Mouse (Mus musculus) CH12.LX (cell line): Measurements from ENCODE around the gene Prim1. TPM values are rescaled to one million over a fixed set of nuclear protein-coding genes. Genes with fewer than 3 reads are reported as not detected.
"Not testable (repeated sequence)": the region's sequence is repeated elsewhere in the genome, so short reads cannot be mapped to it uniquely, and the experiment has no call there.

Experiments
- DNase-seq: peaks from one replicate; pipeline ENCODE4 v3.0.0-alpha.2; 2013; ENCODE audit errors: extremely low read depth
- H3K27ac ChIP-seq: 2 replicates; pipeline ENCODE4 v1.5.1; 2012; ENCODE audit warnings: low read depth, mild to moderate bottlenecking, control low read depth, moderate library complexity; ENCODE audit not compliant: insufficient read depth
- H3K27me3 ChIP-seq: replicated peaks from 2 replicates; pipeline ENCODE3; 2012; ENCODE audit warnings: inconsistent platforms
- H3K36me3 ChIP-seq, 2 experiments: replicated peaks in 1 of 2; 2 replicates each; pipeline versions ENCODE3 to v1.6.1; 2012; ENCODE audit warnings: inconsistent platforms in 1 of 2, low read length in 1 of 2, mild to moderate bottlenecking in 1 of 2, mixed read lengths in 1 of 2, moderate library complexity in 1 of 2; ENCODE audit not compliant: control insufficient read depth in 1 of 2, insufficient read depth in 1 of 2
- H3K4me1 ChIP-seq, 2 experiments: 2 replicates each; pipeline ENCODE4 v1.6.1; 2012; ENCODE audit warnings: inconsistent platforms in 1 of 2, moderate library complexity in 1 of 2; ENCODE audit not compliant: insufficient read depth in 2 of 2, control insufficient read depth in 1 of 2
- H3K4me2 ChIP-seq: 2 replicates; pipeline ENCODE4 v1.6.1; 2012; ENCODE audit warnings: low read depth, mild to moderate bottlenecking, control low read depth; ENCODE audit not compliant: poor library complexity, insufficient read depth, severe bottlenecking
- H3K4me3 ChIP-seq, 3 experiments: fragments of 150-350 bp in 1 of 3; sonication (generic) in 1 of 3; replicated peaks in 1 of 3; 2 replicates each; pipeline versions ENCODE3 to v1.5.1; 2011 to 2012; ENCODE audit warnings: low read depth in 2 of 3, low read length in 2 of 3, mild to moderate bottlenecking in 2 of 3, moderate library complexity in 2 of 3, control low read depth in 1 of 3, improper control_type of control experiment in 1 of 3, inconsistent platforms in 1 of 3, mixed read lengths in 1 of 3; ENCODE audit not compliant: poor library complexity in 1 of 3
- H3K79me2 ChIP-seq: replicated peaks from 2 replicates; pipeline ENCODE4 v1.6.1; 2012; ENCODE audit warnings: mild to moderate bottlenecking, moderate library complexity; ENCODE audit not compliant: control insufficient read depth, poor library complexity, insufficient read depth, severe bottlenecking; ENCODE audit errors: extremely low read depth
- H3K9ac ChIP-seq: 2 replicates; pipeline ENCODE4 v1.6.1; 2012; ENCODE audit warnings: low read depth, mild to moderate bottlenecking, control low read depth, moderate library complexity; ENCODE audit not compliant: insufficient read depth
- H3K9me3 ChIP-seq: replicated peaks from 2 replicates; pipeline ENCODE3; 2012; ENCODE audit warnings: low read length, inconsistent platforms, mixed read lengths
- CHD1 ChIP-seq: IDR thresholded peaks from 2 replicates; pipeline ENCODE4 v1.6.1; 2012; ENCODE audit warnings: low read depth, low read length, improper control_type of control experiment, inconsistent platforms
- CTCF ChIP-seq, 2 experiments: IDR thresholded peaks in 1 of 2; conservative IDR thresholded peaks in 1 of 2; 2 replicates each; pipeline ENCODE4 v1.5.1; 2011 to 2012; ENCODE audit warnings: low read depth in 2 of 2, low read length in 2 of 2, improper control_type of control experiment in 1 of 2, inconsistent platforms in 1 of 2, mild to moderate bottlenecking in 1 of 2, moderate library complexity in 1 of 2
- EP300 ChIP-seq: IDR thresholded peaks from 2 replicates; pipeline ENCODE4 v1.6.1; 2011; ENCODE audit warnings: low read length, improper control_type of control experiment
- ETS1 ChIP-seq: conservative IDR thresholded peaks from 2 replicates; pipeline ENCODE4 v1.6.1; 2012; ENCODE audit warnings: low read depth, mild to moderate bottlenecking, inconsistent platforms, low read length, improper control_type of control experiment, moderate library complexity
- JUN ChIP-seq: IDR thresholded peaks from 2 replicates; pipeline ENCODE4 v1.6.1; 2011; ENCODE audit warnings: low read depth, mild to moderate bottlenecking, low read length, improper control_type of control experiment, moderate library complexity; ENCODE audit not compliant: insufficient read depth
- JUND ChIP-seq: conservative IDR thresholded peaks from 2 replicates; pipeline ENCODE4 v1.6.1; 2011; ENCODE audit warnings: low read depth, low read length, improper control_type of control experiment
- MAX ChIP-seq: IDR thresholded peaks from 2 replicates; pipeline ENCODE4 v1.6.1; 2011; ENCODE audit warnings: low read length, improper control_type of control experiment
- MAZ ChIP-seq: IDR thresholded peaks from 2 replicates; pipeline ENCODE4 v1.6.1; 2012; ENCODE audit warnings: low read depth, mild to moderate bottlenecking, inconsistent platforms, low read length, improper control_type of control experiment, moderate library complexity
- MEF2A ChIP-seq: IDR thresholded peaks from 2 replicates; pipeline ENCODE4 v1.6.1; 2014; ENCODE audit warnings: low read depth, mild to moderate bottlenecking, inconsistent platforms, low read length, improper control_type of control experiment, borderline replicate concordance
- MYC ChIP-seq: IDR thresholded peaks from 2 replicates; pipeline ENCODE4 v1.6.1; 2011; ENCODE audit warnings: low read depth, mild to moderate bottlenecking, improper control_type of control experiment, low read length
- NRF1 ChIP-seq: IDR thresholded peaks from 2 replicates; pipeline ENCODE4 v1.6.1; 2014; ENCODE audit warnings: low read depth, mild to moderate bottlenecking, inconsistent platforms, low read length, improper control_type of control experiment, moderate library complexity
- POLR2A ChIP-seq: IDR thresholded peaks from 2 replicates; pipeline ENCODE4 v1.6.1; 2011; ENCODE audit warnings: low read depth, mild to moderate bottlenecking, improper control_type of control experiment, low read length
- RCOR1 ChIP-seq: conservative IDR thresholded peaks from 2 replicates; pipeline ENCODE4 v1.6.1; 2012; ENCODE audit warnings: low read depth, mild to moderate bottlenecking, inconsistent platforms, low read length, improper control_type of control experiment
- TBP ChIP-seq: conservative IDR thresholded peaks from 2 replicates; pipeline ENCODE4 v1.6.1; 2011; ENCODE audit warnings: low read depth, low read length, improper control_type of control experiment
- USF1 ChIP-seq: IDR thresholded peaks from 2 replicates; pipeline ENCODE4 v1.6.1; 2014; ENCODE audit warnings: low read depth, mild to moderate bottlenecking, inconsistent platforms, low read length, improper control_type of control experiment
- ZC3H11A ChIP-seq: IDR thresholded peaks from 2 replicates; pipeline ENCODE4 v1.6.1; 2012; ENCODE audit warnings: low read depth, mild to moderate bottlenecking, inconsistent platforms, low read length, improper control_type of control experiment
- ZKSCAN1 ChIP-seq: IDR thresholded peaks from 2 replicates; pipeline ENCODE4 v1.6.1; 2012; ENCODE audit warnings: low read depth, inconsistent platforms, low read length, improper control_type of control experiment, borderline replicate concordance
- ZNF384 ChIP-seq: IDR thresholded peaks from 2 replicates; pipeline ENCODE4 v1.6.1; 2012; ENCODE audit warnings: low read depth, low read length, improper control_type of control experiment, inconsistent platforms
- dilution Hi-C: fragments of 300-500 bp; cut with MboI; formaldehyde crosslinking; loops from 2 replicates; pipeline ENCODE4 v1.14.3; 2020; ENCODE audit warnings: low sequenced_read_pairs; ENCODE audit not compliant: extremely low pct_unique_long_range_greater_than_20kb, extremely low pct_ligation_motif_present
- in situ Hi-C: fragments of 300-500 bp; cut with MboI; formaldehyde crosslinking; loops from 3 replicates; pipeline ENCODE4 v1.14.3; 2019; ENCODE audit warnings: low sequenced_read_pairs, low pct_ligation_motif_present, low pct_unique_long_range_greater_than_20kb, mixed read lengths
- polyA plus RNA-seq: library from polyadenylated mRNA; unstranded; fragments of >175 nt; gene quantifications from 2 replicates; pipeline ENCODE4 v1.2.1, GENCODE M21; 2012; ENCODE audit warnings: low read depth; ENCODE audit not compliant: insufficient read length
- total RNA-seq, 2 experiments: library from RNA; depleted of rRNA; stranded (reverse); fragments of 300-350 nt in 1 of 2; fragments of >200 nt in 1 of 2; gene quantifications; 2 replicates each; pipeline ENCODE4 v1.2.3; 2012 to 2014

Gene Prim1
- total and polyA plus RNA-seq, 3 experiments: 69.5 to 151 (median 102) TPM

DNA sequence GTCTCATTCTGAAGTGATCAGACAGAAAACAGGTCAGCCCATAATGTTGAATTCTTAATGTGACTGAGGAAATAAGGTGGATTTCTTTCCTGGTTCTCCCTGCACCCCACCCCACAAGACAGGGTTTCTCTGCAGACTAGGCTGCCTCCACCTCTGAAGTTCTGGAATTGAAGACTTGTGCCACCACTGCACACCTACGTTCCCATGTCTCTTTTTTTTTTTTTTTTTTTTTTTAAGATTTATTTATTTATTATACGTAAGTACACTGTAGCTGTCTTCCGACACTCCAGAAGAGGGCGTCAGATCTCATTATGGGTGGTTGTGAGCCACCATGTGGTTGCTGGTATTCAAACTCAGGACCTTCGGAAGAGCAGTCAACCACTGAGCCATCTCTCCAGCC is 51.1 kb downstream of the Prim1 start:
- dilution Hi-C loops: no loop called here

GRCm38 (mm10) chr10:128069201-128069600 is 54.2 kb downstream of the Prim1 start:
- no peak overlapping the region for H3K4me2 ChIP-seq

More for the DNA sequence above, 51.1 kb downstream of the Prim1 start:
- Histone ChIP-seq H3K36me3 (peaks cover 35 to 81% of the 10 kb centered on the region in 2 experiments), H3K9ac (no peak overlapping the region), H3K27me3 (no peaks in the 10 kb centered on the region), H3K4me1 (peaks cover 7 to 55% of the 10 kb centered on the region in 2 experiments; a peak in 3 of 4 replicates), H3K9me3 (peaks cover 6% of the 10 kb centered on the region), H3K4me3 (no peak overlapping the region), H3K79me2 (peaks cover 95% of the 10 kb centered on the region), H3K27ac (no peak overlapping the region), H3K4me2 (no peak overlapping the region)
- TF ChIP-seq ZNF384: peak; percentile 27; the same call in 1 of the 2 replicates
- peak in 1 of 2 experiments; percentile 7; a peak in 1 of 4 replicates for TF ChIP-seq CTCF (conservative IDR thresholded peaks at IDR 0.05 in 1 of 2, IDR thresholded peaks at IDR 0.05 in 1 of 2; ENCODE audit: low read depth in 2 of 2, low read length in 2 of 2)
- TF ChIP-seq NRF1: no peak
- TF ChIP-seq RCOR1: no peak
- no peak for DNase-seq
- in situ Hi-C loops: no loop called here

DNA sequence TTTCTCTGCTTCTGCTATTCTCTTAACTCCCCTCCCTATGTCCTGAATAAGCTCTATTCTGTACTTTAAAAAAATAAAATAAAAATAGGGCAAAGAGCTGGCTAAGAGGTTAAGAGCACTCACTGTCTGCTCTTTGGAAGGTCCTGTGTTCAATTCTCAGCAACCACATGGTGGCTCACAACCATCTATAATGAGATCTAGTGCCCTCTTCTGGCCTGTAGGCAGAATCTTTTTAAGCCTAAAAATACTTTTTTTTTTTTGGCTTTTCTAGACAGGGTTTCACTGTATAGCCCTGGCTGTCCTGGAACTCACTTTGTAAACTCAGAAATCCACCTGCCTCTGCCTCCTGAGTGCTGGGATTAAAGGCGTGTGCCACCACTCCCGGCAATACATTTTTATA is 55.5 kb downstream of the Prim1 start:
- H3K4me2 ChIP-seq, in situ Hi-C loops, H3K27ac ChIP-seq, H3K9me3 ChIP-seq, dilution Hi-C loops, H3K27me3 ChIP-seq, DNase-seq, H3K9ac ChIP-seq, H3K4me3 ChIP-seq: not testable (repeated sequence)
- TF ChIP-seq MYC (peak; percentile 54; the same call in 1 of the 2 replicates), ZNF384 (peak; percentile 47; the same call in 1 of the 2 replicates), CTCF (conservative IDR thresholded peaks at IDR 0.05 in 1 of 2, IDR thresholded peaks at IDR 0.05 in 1 of 2; ENCODE audit: low read depth in 2 of 2, low read length in 2 of 2) (peak in 1 of 2 experiments; percentile 55; a peak in 2 of 4 replicates)
- peaks cover 54 to 84% of the 10 kb centered on the region in 2 experiments for H3K36me3 ChIP-seq
- H3K4me1 ChIP-seq: peaks cover 0 to 15% of the 10 kb centered on the region in 2 experiments; a peak in 1 of 4 replicates
- peaks cover 64% of the 10 kb centered on the region for H3K79me2 ChIP-seq

More at GRCm38 (mm10) chr10:128069201-128069600, 54.2 kb downstream of the Prim1 start:
- no peak overlapping the region for H3K4me3 ChIP-seq
- no peak for TF ChIP-seq MYC
- no peak for TF ChIP-seq NRF1
- TF ChIP-seq POLR2A: no peak
- TF ChIP-seq JUN: no peak
- TF ChIP-seq USF1: no peak
- TF ChIP-seq JUND: no peak
- no peak for TF ChIP-seq CTCF (conservative IDR thresholded peaks at IDR 0.05 in 1 of 2, IDR thresholded peaks at IDR 0.05 in 1 of 2; ENCODE audit: low read depth in 2 of 2, low read length in 2 of 2)
- no peak for TF ChIP-seq TBP
- no peak for TF ChIP-seq ZC3H11A
- no peak for TF ChIP-seq MAX
- TF ChIP-seq EP300: no peak
- TF ChIP-seq ETS1: no peak
- no peak for TF ChIP-seq MAZ
- TF ChIP-seq MEF2A: no peak
- no peak for TF ChIP-seq CHD1
- TF ChIP-seq ZKSCAN1: no peak
- peaks cover 52 to 89% of the 10 kb centered on the region in 2 experiments for H3K36me3 ChIP-seq
- no peaks in the 10 kb centered on the region for H3K27me3 ChIP-seq
- no peak overlapping the region for H3K27ac ChIP-seq
- peaks cover 76% of the 10 kb centered on the region for H3K79me2 ChIP-seq
- H3K9me3 ChIP-seq: peaks cover 6% of the 10 kb centered on the region
- peaks cover 0 to 27% of the 10 kb centered on the region in 2 experiments; a peak in 2 of 4 replicates for H3K4me1 ChIP-seq
- DNase-seq: no peak
- in situ Hi-C loops (no loop called here), dilution Hi-C loops (no loop called here)
- H3K9ac ChIP-seq: no peak overlapping the region
